Mouse (Mus musculus) G1E (cell line): Measurements from ENCODE around the gene Tmem246.

Experiments used
- CTCF ChIP-seq: IDR thresholded peaks from 2 replicates; pipeline ENCODE4 v1.5.1; 2012; ENCODE audit warnings: low read depth, low read length, inconsistent platforms, mixed read lengths
- TAL1 ChIP-seq: conservative IDR thresholded peaks from 2 replicates; pipeline ENCODE4 v1.6.1; 2012; ENCODE audit warnings: low read depth, low read length, inconsistent platforms, mixed read lengths

- TF ChIP-seq CTCF: no peak
- no peak for TF ChIP-seq TAL1
Observed at GRCm38 (mm10) chr4:49596846-49597182, 862 bp downstream of the Tmem246 start.
